Mouse (Mus musculus) kidney, postnatal 14 days (tissue): ENCODE results near the gene Lmo4.

Experiments
- DNase-seq: peaks from one replicate; pipeline ENCODE4 v3.0.0; 2022; ENCODE audit warnings: mixed read lengths

Gene Lmo4

DNA sequence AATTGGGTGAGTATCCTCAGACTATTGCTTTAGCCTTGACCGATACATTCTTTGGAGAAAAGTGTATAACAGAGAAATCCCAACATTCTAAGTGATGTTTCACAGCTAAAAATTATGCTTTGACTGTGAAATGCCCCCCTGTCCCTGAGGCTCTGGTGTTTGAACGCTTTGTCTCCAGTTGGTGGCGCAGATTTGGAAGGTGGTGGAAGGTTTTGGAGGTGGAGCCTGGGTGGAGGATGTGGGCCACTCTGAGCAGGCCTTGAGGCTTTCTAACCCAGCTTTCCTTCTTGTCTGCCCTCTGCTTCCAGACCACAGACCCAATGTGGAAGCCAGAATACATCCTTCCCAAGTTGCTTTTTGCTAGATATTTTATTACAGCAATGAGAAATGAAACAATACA is 57.8 kb downstream of the Lmo4 start:
- DNase-seq = no peak

DNA sequence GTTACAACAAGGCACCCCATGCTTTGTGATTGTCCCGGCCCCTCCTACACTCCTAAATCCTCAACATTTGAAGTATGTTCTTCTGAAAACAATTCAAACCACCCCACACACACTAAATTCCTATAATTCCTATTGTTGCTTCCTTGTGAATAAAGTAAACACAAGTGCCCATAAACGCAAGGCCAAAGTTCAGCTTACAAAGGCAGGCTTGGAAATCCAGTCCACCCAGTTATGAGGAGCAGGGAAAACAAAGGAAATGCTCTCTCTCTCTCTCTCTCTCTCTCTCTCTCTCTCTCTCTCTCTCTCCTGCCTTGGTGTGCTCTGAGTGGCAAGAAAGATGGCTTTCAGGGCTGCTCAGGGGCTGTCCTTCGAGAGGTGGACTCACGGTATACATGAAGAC is 61.0 kb downstream of the Lmo4 start:
- no peak for DNase-seq

DNA sequence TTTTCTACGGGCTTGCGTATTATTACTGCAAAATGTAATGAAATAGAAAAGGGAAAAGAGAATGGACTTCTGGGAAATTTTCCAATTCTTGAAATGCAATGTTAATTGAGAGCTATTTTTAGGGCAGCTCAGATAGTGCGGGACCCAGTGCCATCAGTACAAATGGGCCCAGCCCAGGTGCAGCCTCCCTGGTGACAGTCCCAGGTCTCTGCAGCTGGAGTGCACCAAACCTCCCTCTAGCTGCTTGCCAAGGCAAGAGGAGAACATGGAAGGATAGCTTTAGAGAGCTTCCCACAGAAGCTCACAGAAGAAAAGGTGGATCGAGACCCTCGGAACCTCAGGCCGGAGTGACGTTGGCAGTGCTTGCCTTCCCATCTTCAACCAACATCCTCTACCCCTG is 62.1 kb downstream of the Lmo4 start:
- DNase-seq = no peak

DNA sequence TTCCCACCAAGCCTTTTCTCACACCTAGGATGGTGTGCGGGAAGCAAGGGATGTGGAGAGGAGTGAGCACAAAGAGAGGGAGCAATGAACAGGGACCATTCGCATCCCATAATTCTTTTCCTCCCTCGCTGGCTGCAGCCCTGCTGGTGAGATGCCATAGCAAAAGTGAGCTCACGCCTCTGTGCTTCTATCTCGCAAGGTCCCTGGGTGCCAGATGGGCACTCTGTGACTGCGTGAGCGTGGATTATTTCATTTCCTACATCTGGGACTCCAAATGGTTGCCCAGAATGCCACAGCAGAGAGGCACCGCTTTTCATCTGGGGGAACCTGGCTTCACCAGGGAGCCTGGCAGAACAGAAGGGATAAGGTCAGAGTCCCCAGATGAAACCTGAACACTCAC is 63.2 kb downstream of the Lmo4 start:
- no peak for DNase-seq

DNA sequence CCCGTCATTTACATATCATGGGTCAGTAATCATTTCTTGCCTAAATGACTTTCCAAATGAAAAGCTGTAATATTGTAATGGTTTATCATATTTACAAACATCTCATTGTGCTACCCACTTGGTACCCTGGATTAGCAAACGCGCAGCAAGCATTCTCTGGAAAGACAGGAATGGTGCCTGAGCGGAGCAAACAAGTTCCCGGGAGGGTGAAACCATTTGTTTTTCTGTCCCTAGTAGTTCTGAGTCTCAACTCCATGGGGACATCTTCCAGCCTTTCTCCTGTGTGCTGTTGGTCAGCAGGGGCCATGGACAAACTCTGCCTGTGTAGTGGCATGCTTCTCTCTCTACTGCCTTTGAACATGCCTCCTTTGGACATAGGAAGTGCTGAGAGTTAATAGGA is 64.2 kb downstream of the Lmo4 start:
- DNase-seq = no peak

DNA sequence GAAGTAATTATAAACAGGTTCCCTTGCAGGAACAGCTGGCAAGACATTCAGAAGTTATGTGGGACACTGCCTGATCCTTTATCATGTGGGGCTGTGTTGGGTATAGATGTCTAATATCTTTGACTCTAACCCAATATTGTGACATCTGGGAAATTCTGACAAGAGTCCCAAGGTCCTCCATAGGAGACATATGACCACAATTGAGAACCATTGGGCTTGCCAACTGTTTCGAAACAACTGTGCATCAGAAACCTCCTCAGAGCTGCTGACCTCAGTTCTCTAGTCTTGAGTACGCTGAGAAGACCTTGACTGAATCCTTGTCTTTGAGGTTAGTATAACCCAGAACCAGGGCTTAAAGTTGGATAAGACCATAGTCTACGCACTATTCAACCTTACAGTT is 66.4 kb downstream of the Lmo4 start:
- no peak for DNase-seq
